In genomic region chr12:117092345-117093107, GRCm38 (mm10) we compare ENCODE assay signal across 27 mouse cellular contexts.
"Had no signal": no experiment of that assay in that cellular context is flagged by ENCODE, and none has a peak within 500 bp of the region (broad histone marks: within the 10 kb centered on the region; RNA-seq: fewer than 3 reads in every experiment).

No protein-coding gene starts in this region.

- H3K4me2 ChIP-seq: heart, embryonic 11.5 days; heart, embryonic 13.5 days; heart, embryonic 15.5 days; hindbrain, embryonic 12.5 days; intestine, embryonic 15.5 days; limb, embryonic 12.5 days; liver, embryonic 11.5 days; liver, embryonic 13.5 days; liver, embryonic 15.5 days had no signal

- H3K9ac ChIP-seq: heart, embryonic 13.5 days; heart, embryonic 15.5 days; hindbrain, embryonic 12.5 days; intestine, embryonic 15.5 days; limb, embryonic 12.5 days; liver, embryonic 13.5 days; liver, embryonic 15.5 days had no signal

- ATAC-seq: hindbrain, embryonic 16.5 days; inflammation-experienced regulatory T-cells, adult 6 months; intestine, embryonic 15.5 days; intestine, postnatal 0 days had no signal

- H3K9me3 ChIP-seq: heart, embryonic 13.5 days; heart, embryonic 15.5 days; hindbrain, embryonic 10.5 days; hindbrain, embryonic 12.5 days; intestine, embryonic 15.5 days; limb, embryonic 10.5 days; limb, embryonic 12.5 days; liver, embryonic 13.5 days; liver, embryonic 15.5 days had no signal

- H3K27me3 ChIP-seq: heart, embryonic 13.5 days; heart, embryonic 15.5 days; intestine, embryonic 15.5 days; limb, embryonic 12.5 days; liver, embryonic 13.5 days; liver, embryonic 15.5 days had no signal

- H3K27ac ChIP-seq: gastrocnemius, adult 2 months; heart, adult 2 months; heart, embryonic 13.5 days; heart, embryonic 15.5 days; hindbrain, embryonic 10.5 days; hindbrain, embryonic 12.5 days; intestine, embryonic 15.5 days; layer of hippocampus, adult 2 months; left cerebral cortex, adult 2 months; limb, embryonic 10.5 days; limb, embryonic 12.5 days; liver, embryonic 13.5 days; liver, embryonic 15.5 days had no signal

- H3K4me1 ChIP-seq: heart, embryonic 13.5 days; heart, embryonic 15.5 days; hindbrain, embryonic 10.5 days; hindbrain, embryonic 12.5 days; intestine, embryonic 15.5 days; limb, embryonic 10.5 days; limb, embryonic 12.5 days; liver, embryonic 13.5 days; liver, embryonic 15.5 days had no signal

- DNase-seq: gastrocnemius, adult 2 months; gastrocnemius, postnatal 10 days; gastrocnemius, postnatal 25 days; heart, adult 2 months; heart, postnatal 4 days; kidney, adult 2 months; kidney, adult 9 months; kidney, postnatal 10 days; kidney, postnatal 25 days; kidney, postnatal 4 days; liver; liver, embryonic 13.5 days had no signal

- H3K36me3 ChIP-seq: heart, embryonic 13.5 days; heart, embryonic 15.5 days; hindbrain, embryonic 10.5 days; hindbrain, embryonic 12.5 days; intestine, embryonic 15.5 days; limb, embryonic 10.5 days; limb, embryonic 12.5 days; liver, embryonic 13.5 days; liver, embryonic 15.5 days had no signal

- H3K4me3 ChIP-seq: gastrocnemius, adult 2 months; heart, adult 2 months; heart, embryonic 13.5 days; heart, embryonic 15.5 days; hindbrain, embryonic 10.5 days; hindbrain, embryonic 12.5 days; intestine, embryonic 15.5 days; layer of hippocampus, adult 2 months; left cerebral cortex, adult 2 months; limb, embryonic 10.5 days; limb, embryonic 12.5 days; liver, embryonic 13.5 days; liver, embryonic 15.5 days had no signal
